Mouse (Mus musculus): ENCODE measurements around the gene Gm45618. TPM values are rescaled to one million over a fixed set of nuclear protein-coding genes. Genes with fewer than 3 reads are reported as not detected.
A peak's percentile ranks its signal among the peaks of the same experiment; 100 is the strongest.
"Not testable (repeated sequence)": the region's sequence is repeated elsewhere in the genome, so short reads cannot be mapped to it uniquely, and the experiment has no call there.

Gm45618 gene
- polyA plus RNA-seq, 1 experiment from 2014 or later: not detected

- not testable (repeated sequence) for H3K36me3 ChIP-seq; H3K4me3 ChIP-seq; H3K27me3 ChIP-seq; H3K27ac ChIP-seq (replicated peaks); H3K9me3 ChIP-seq; H3K9ac ChIP-seq; H3K4me2 ChIP-seq; H3K4me1 ChIP-seq (replicated peaks); ATAC-seq (ENCODE audit: low FRiP score, low read depth)
- 52% methylated on average over 2 of the region's 2 CpGs for WGBS
Observed at GRCm38 (mm10) chr7:142135934-142136333, 15.4 kb upstream of the Gm45618 start, which contains the start of gene Gm39115. TSS of gene Gm39115 (minus strand) at chr7:142136034.

- Histone ChIP-seq H3K9ac (no peak overlapping the region), H3K36me3 (no peaks in the 10 kb centered on the region), H3K27me3 (no peaks in the 10 kb centered on the region), H3K9me3 (no peaks in the 10 kb centered on the region), H3K4me1 (replicated peaks) (no peaks in the 10 kb centered on the region), H3K27ac (replicated peaks) (no peak overlapping the region), H3K4me3 (no peak overlapping the region), H3K4me2 (no peak overlapping the region)
- 62% methylated on average over 4 of the region's 4 CpGs for WGBS
- ATAC-seq (ENCODE audit: low FRiP score, low read depth): no peak
Observed at GRCm38 (mm10) chr7:142134206-142134995, 13.9 kb upstream of the Gm45618 start.

- 68% methylated on average over 4 of the region's 4 CpGs for WGBS
- no peaks in the 10 kb centered on the region for H3K36me3 ChIP-seq
- H3K9ac ChIP-seq: no peak overlapping the region
Observed at GRCm38 (mm10) chr7:142128843-142129242, 8.3 kb upstream of the Gm45618 start.

GRCm38 (mm10) chr7:142119632-142120031 lies 897 bp downstream of the Gm45618 start:
- H3K4me1 ChIP-seq (replicated peaks): no peaks in the 10 kb centered on the region
- no peaks in the 10 kb centered on the region for H3K27me3 ChIP-seq
- H3K9me3 ChIP-seq: no peaks in the 10 kb centered on the region
- H3K27ac ChIP-seq (replicated peaks): no peak overlapping the region
- WGBS: 22% methylated on average over 5 of the region's 5 CpGs
- no peak overlapping the region for H3K4me3 ChIP-seq
- H3K4me2 ChIP-seq: no peak overlapping the region
- no peak overlapping the region for H3K9ac ChIP-seq
- H3K36me3 ChIP-seq: no peaks in the 10 kb centered on the region
- ATAC-seq (ENCODE audit: low FRiP score, low read depth): no peak

More at GRCm38 (mm10) chr7:142128843-142129242, 8.3 kb upstream of the Gm45618 start:
- Histone ChIP-seq H3K4me2 (no peak overlapping the region), H3K4me3 (no peak overlapping the region), H3K4me1 (replicated peaks) (no peaks in the 10 kb centered on the region), H3K27ac (replicated peaks) (no peak overlapping the region), H3K9me3 (no peaks in the 10 kb centered on the region), H3K27me3 (no peaks in the 10 kb centered on the region)
- no peak for ATAC-seq (ENCODE audit: low FRiP score, low read depth)

GRCm38 (mm10) chr7:142104747-142105146 lies 15.8 kb downstream of the Gm45618 start:
- Histone ChIP-seq H3K4me1 (replicated peaks) (no peaks in the 10 kb centered on the region), H3K27ac (replicated peaks) (no peak overlapping the region), H3K36me3 (no peaks in the 10 kb centered on the region), H3K4me3 (no peak overlapping the region), H3K4me2 (no peak overlapping the region), H3K9ac (no peak overlapping the region), H3K9me3 (no peaks in the 10 kb centered on the region), H3K27me3 (no peaks in the 10 kb centered on the region)
- ATAC-seq (ENCODE audit: low FRiP score, low read depth): no peak
- 55% methylated on average over 5 of the region's 5 CpGs for WGBS

- H3K4me3 ChIP-seq: peak overlapping the region; percentile 16; the same call in 1 of the 2 replicates
- peak overlapping the region; percentile 37 for H3K4me2 ChIP-seq
- no peaks in the 10 kb centered on the region for H3K9me3 ChIP-seq
- peak; percentile 57; the same call in 1 of the 2 replicates for ATAC-seq (ENCODE audit: low FRiP score, low read depth)
- H3K9ac ChIP-seq: no peak overlapping the region
- H3K27me3 ChIP-seq: no peaks in the 10 kb centered on the region
- WGBS: 8% methylated on average over 9 of the region's 9 CpGs
- no peak overlapping the region for H3K27ac ChIP-seq (replicated peaks)
- H3K36me3 ChIP-seq: no peaks in the 10 kb centered on the region
- H3K4me1 ChIP-seq (replicated peaks): peaks cover 29% of the 10 kb centered on the region
Observed at GRCm38 (mm10) chr7:142097776-142098175, 22.8 kb downstream of the Gm45618 start.

GRCm38 (mm10) chr7:142096701-142097100 lies 23.8 kb downstream of the Gm45618 start:
- H3K36me3 ChIP-seq: no peaks in the 10 kb centered on the region
- H3K27ac ChIP-seq (replicated peaks): no peak overlapping the region
- H3K4me2 ChIP-seq: peak overlapping the region; percentile 92
- peaks cover 40% of the 10 kb centered on the region for H3K4me1 ChIP-seq (replicated peaks)
- no peaks in the 10 kb centered on the region for H3K27me3 ChIP-seq
- 0 out of 2 replicates have a peak overlapping the region, but pooled peaks have one; percentile 82 for H3K4me3 ChIP-seq
- whole genome bisulfite sequencing: 82% methylated on average over 4 of the region's 4 CpGs
- ATAC-seq (ENCODE audit: low FRiP score, low read depth): no peak
- no peaks in the 10 kb centered on the region for H3K9me3 ChIP-seq
- 0 out of 2 replicates have a peak overlapping the region, but pooled peaks have one; percentile 9 for H3K9ac ChIP-seq

- H3K4me1 ChIP-seq (replicated peaks): peaks cover 53% of the 10 kb centered on the region
Observed at GRCm38 (mm10) chr7:142095183-142095931, 25.2 kb downstream of the Gm45618 start, which contains the start of gene Dusp8. TSS of gene Dusp8 (minus strand) at chr7:142095843.

GRCm38 (mm10) chr7:142094301-142095143 lies 26.0 kb downstream of the Gm45618 start:
- WGBS: under 1% methylated on average over 85 of the region's 89 CpGs
- H3K4me1 ChIP-seq (replicated peaks): peaks cover 61% of the 10 kb centered on the region

More at GRCm38 (mm10) chr7:142095183-142095931, 25.2 kb downstream of the Gm45618 start, which contains the start of gene Dusp8:
- H3K27ac ChIP-seq (replicated peaks): peak within 1 kb of the TSS; percentile 95
- peak within 1 kb of the TSS; percentile 82 for H3K4me3 ChIP-seq
- no peaks in the 10 kb centered on the region for H3K27me3 ChIP-seq
- H3K9me3 ChIP-seq: no peaks in the 10 kb centered on the region
- H3K9ac ChIP-seq: peak within 1 kb of the TSS; percentile 97
- WGBS: under 1% methylated on average over 52 of the region's 63 CpGs
- H3K36me3 ChIP-seq: no peaks in the 10 kb centered on the region
- H3K4me2 ChIP-seq: peak within 1 kb of the TSS; percentile 92
- ATAC-seq (ENCODE audit: low FRiP score, low read depth): peak; percentile 81

GRCm38 (mm10) chr7:142093696-142094240 lies 26.8 kb downstream of the Gm45618 start:
- no peak for ATAC-seq (ENCODE audit: low FRiP score, low read depth)
- Histone ChIP-seq H3K9me3 (no peaks in the 10 kb centered on the region), H3K4me1 (replicated peaks) (peaks cover 69% of the 10 kb centered on the region), H3K36me3 (no peaks in the 10 kb centered on the region), H3K4me3 (peak overlapping the region; percentile 82), H3K27me3 (no peaks in the 10 kb centered on the region), H3K27ac (replicated peaks) (peak overlapping the region; percentile 95), H3K9ac (peak overlapping the region; percentile 97), H3K4me2 (peak overlapping the region; percentile 92)
- 8% methylated on average over 6 of the region's 6 CpGs for WGBS

More at GRCm38 (mm10) chr7:142094301-142095143, 26.0 kb downstream of the Gm45618 start:
- H3K9ac ChIP-seq: peak overlapping the region; percentile 97
- H3K36me3 ChIP-seq: no peaks in the 10 kb centered on the region
- no peaks in the 10 kb centered on the region for H3K27me3 ChIP-seq
- no peaks in the 10 kb centered on the region for H3K9me3 ChIP-seq
- H3K4me3 ChIP-seq: peak overlapping the region; percentile 82
- peak; percentile 36 for ATAC-seq (ENCODE audit: low FRiP score, low read depth)
- peak overlapping the region; percentile 95 for H3K27ac ChIP-seq (replicated peaks)
- peak overlapping the region; percentile 92 for H3K4me2 ChIP-seq

- 36% methylated on average over 1 of the region's 1 CpGs for WGBS
- Histone ChIP-seq H3K36me3 (peaks cover 7% of the 10 kb centered on the region; the same call in 1 of the 2 replicates), H3K4me3 (peak overlapping the region; percentile 82), H3K27me3 (no peaks in the 10 kb centered on the region), H3K27ac (replicated peaks) (peak overlapping the region; percentile 95), H3K4me1 (replicated peaks) (peaks cover 77% of the 10 kb centered on the region), H3K9ac (peak overlapping the region; percentile 97), H3K4me2 (peak overlapping the region; percentile 92), H3K9me3 (no peaks in the 10 kb centered on the region)
- no peak for ATAC-seq (ENCODE audit: low FRiP score, low read depth)
Observed at GRCm38 (mm10) chr7:142092991-142093390, 27.5 kb downstream of the Gm45618 start.

All from hindbrain, embryonic 15.5 days (tissue).